Mouse (Mus musculus) brown adipose tissue, adult 24 weeks (tissue): ENCODE data around the gene Abcg4. TPM values are rescaled to one million over a fixed set of nuclear protein-coding genes. Genes with fewer than 3 reads are reported as not detected.
A peak's percentile ranks its signal among the peaks of the same experiment; 100 is the strongest.
"Not testable (repeated sequence)": the region's sequence is repeated elsewhere in the genome, so short reads cannot be mapped to it uniquely, and the experiment has no call there.

ENCODE experiments used
- H3K27ac ChIP-seq: fragments of 200-500 bp; replicated peaks from 2 replicates; pipeline ENCODE4 v1.5.1; 2012; ENCODE audit warnings: low read depth, mild to moderate bottlenecking, low read length
- H3K4me1 ChIP-seq: fragments of 200-500 bp; 2 replicates; pipeline ENCODE4 v1.6.1; 2012; ENCODE audit warnings: low read length, mixed read lengths; ENCODE audit not compliant: control insufficient read depth, insufficient read depth, insufficient read length
- H3K4me3 ChIP-seq: fragments of 200-500 bp; 2 replicates; pipeline ENCODE4 v1.5.1; 2012; ENCODE audit warnings: low read depth, mild to moderate bottlenecking, low read length, moderate library complexity; ENCODE audit not compliant: insufficient read depth
- polyA plus RNA-seq: library from polyadenylated mRNA; stranded (reverse); fragments of >200 nt; gene quantifications from 2 replicates; pipeline ENCODE4 v1.2.4, GENCODE M21; 2012; ENCODE audit not compliant: missing spikeins, insufficient read depth, insufficient read length

Gene Abcg4
- polyA plus RNA-seq, 1 experiment = 0.36 TPM

GRCm38 (mm10) chr9:44311136-44312134 lies 23.0 kb upstream of the Abcg4 start:
- Histone ChIP-seq H3K4me1 (peaks cover 8% of the 10 kb centered on the region), H3K27ac (peak overlapping the region; percentile 99), H3K4me3 (peak overlapping the region; percentile 48)

- H3K27ac ChIP-seq = peak overlapping the region; percentile 99
- H3K4me3 ChIP-seq = peak overlapping the region; percentile 48
- H3K4me1 ChIP-seq = peaks cover 8% of the 10 kb centered on the region
These were observed 22.3 kb upstream of the Abcg4 start for GRCm38 (mm10) chr9:44310750-44311135.

- Histone ChIP-seq H3K4me1 (peaks cover 8% of the 10 kb centered on the region), H3K4me3 (no peak overlapping the region), H3K27ac (no peak overlapping the region)
These were observed 21.3 kb upstream of the Abcg4 start for GRCm38 (mm10) chr9:44309756-44310155.

GRCm38 (mm10) chr9:44307248-44307647 lies 18.8 kb upstream of the Abcg4 start:
- H3K4me1 ChIP-seq = peaks cover 11% of the 10 kb centered on the region
- no peak overlapping the region for H3K27ac ChIP-seq
- H3K4me3 ChIP-seq = no peak overlapping the region

- Histone ChIP-seq H3K27ac (no peak overlapping the region), H3K4me1 (peaks cover 11% of the 10 kb centered on the region)
These were observed 18.1 kb upstream of the Abcg4 start for GRCm38 (mm10) chr9:44306532-44306931.

GRCm38 (mm10) chr9:44305466-44306079 lies 17.2 kb upstream of the Abcg4 start, which contains the start of gene Hinfp:
Gene Hinfp (minus strand): TSS chr9:44305671.
- peaks cover 7% of the 10 kb centered on the region for H3K4me1 ChIP-seq
- H3K4me3 ChIP-seq = peak within 1 kb of the TSS; percentile 71
- H3K27ac ChIP-seq = peak within 1 kb of the TSS; percentile 69

More at GRCm38 (mm10) chr9:44306532-44306931, 18.1 kb upstream of the Abcg4 start:
- H3K4me3 ChIP-seq = no peak overlapping the region

- not testable (repeated sequence) for H3K4me1 ChIP-seq, H3K4me3 ChIP-seq
These were observed 11.6 kb upstream of the Abcg4 start for GRCm38 (mm10) chr9:44300001-44300400.

GRCm38 (mm10) chr9:44292490-44292889 lies 4.1 kb upstream of the Abcg4 start:
- Histone ChIP-seq H3K4me1 (peaks cover under 1% of the 10 kb centered on the region; the same call in 1 of the 2 replicates), H3K4me3 (no peak overlapping the region), H3K27ac (no peak overlapping the region)

More at GRCm38 (mm10) chr9:44300001-44300400, 11.6 kb upstream of the Abcg4 start:
- not testable (repeated sequence) for H3K27ac ChIP-seq

GRCm38 (mm10) chr9:44288959-44289291 lies 510 bp upstream of the Abcg4 start:
- no peak overlapping the region for H3K27ac ChIP-seq
- H3K4me1 ChIP-seq = peaks cover 4% of the 10 kb centered on the region; the same call in 1 of the 2 replicates
- no peak overlapping the region for H3K4me3 ChIP-seq

GRCm38 (mm10) chr9:44287401-44288075 lies 877 bp downstream of the Abcg4 start:
- H3K4me3 ChIP-seq = peak overlapping the region; percentile 57

GRCm38 (mm10) chr9:44287003-44287400 lies 1.4 kb downstream of the Abcg4 start:
- Histone ChIP-seq H3K27ac (no peak overlapping the region), H3K4me3 (peak overlapping the region; percentile 57), H3K4me1 (peaks cover 4% of the 10 kb centered on the region; the same call in 1 of the 2 replicates)

More at GRCm38 (mm10) chr9:44287401-44288075, 877 bp downstream of the Abcg4 start:
- Histone ChIP-seq H3K4me1 (peaks cover 4% of the 10 kb centered on the region; the same call in 1 of the 2 replicates), H3K27ac (no peak overlapping the region)

- no peak overlapping the region for H3K4me3 ChIP-seq
- H3K4me1 ChIP-seq = peaks cover 4% of the 10 kb centered on the region; the same call in 1 of the 2 replicates
These were observed 2.1 kb downstream of the Abcg4 start for GRCm38 (mm10) chr9:44286256-44286850.

GRCm38 (mm10) chr9:44283183-44283582 lies 5.2 kb downstream of the Abcg4 start:
- Histone ChIP-seq H3K27ac (no peak overlapping the region), H3K4me1 (peaks cover 4% of the 10 kb centered on the region; the same call in 1 of the 2 replicates), H3K4me3 (no peak overlapping the region)

More at GRCm38 (mm10) chr9:44286256-44286850, 2.1 kb downstream of the Abcg4 start:
- H3K27ac ChIP-seq = no peak overlapping the region

GRCm38 (mm10) chr9:44269973-44270372 lies 18.4 kb downstream of the Abcg4 start:
- Histone ChIP-seq H3K4me1 (peaks cover 8% of the 10 kb centered on the region; the same call in 1 of the 2 replicates), H3K4me3 (no peak overlapping the region), H3K27ac (no peak overlapping the region)
